Mouse (Mus musculus): Measurements from ENCODE around the gene Oxa1l.

The Oxa1l gene

GRCm38 (mm10) chr14:54415241-54416020 lies 54.8 kb downstream of the Oxa1l start:
- TF ChIP-seq GATA4 (IDR thresholded peaks at IDR 0.05; ENCODE audit: insufficient replicate concordance, low read length): no peak

DNA sequence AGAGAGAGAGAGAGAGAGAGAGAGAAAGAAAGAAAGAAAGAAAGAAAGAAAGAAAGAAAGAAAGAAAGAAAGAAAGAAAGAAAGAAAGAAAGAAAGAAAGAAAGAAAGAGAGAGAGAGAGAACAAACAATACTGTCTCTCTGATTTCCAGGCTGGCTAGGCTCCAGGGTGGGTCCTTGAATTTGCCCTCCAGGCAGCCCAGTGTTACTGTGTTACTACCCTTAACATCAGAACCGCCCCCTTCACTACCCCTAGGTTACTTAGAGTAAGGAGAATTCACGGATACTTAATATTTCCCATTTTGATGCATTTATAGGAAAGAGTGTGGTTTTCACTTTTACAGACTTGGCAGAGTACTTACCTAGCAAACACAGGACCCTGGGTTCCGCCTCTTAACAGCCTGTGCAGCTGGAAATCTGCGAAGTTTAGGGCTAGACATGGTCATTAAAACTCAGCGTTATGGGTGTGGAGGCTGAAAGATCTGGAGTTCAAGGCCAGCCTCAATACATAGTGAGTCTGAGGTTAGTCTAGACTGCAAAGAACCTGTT lies 55.7 kb downstream of the Oxa1l start:
- TF ChIP-seq GATA4 (IDR thresholded peaks at IDR 0.05; ENCODE audit: insufficient replicate concordance, low read length): no peak

GRCm38 (mm10) chr14:54416830-54417229 lies 56.2 kb downstream of the Oxa1l start:
- TF ChIP-seq GATA4 (IDR thresholded peaks at IDR 0.05; ENCODE audit: insufficient replicate concordance, low read length): no peak

- no peak for TF ChIP-seq GATA4 (IDR thresholded peaks at IDR 0.05; ENCODE audit: insufficient replicate concordance, low read length)
Measured at GRCm38 (mm10) chr14:54417623-54418081, 57.0 kb downstream of the Oxa1l start, which contains the start of gene Slc7a7. Gene Slc7a7 (minus strand): TSS chr14:54417780.

All from liver, adult (tissue).